Mouse (Mus musculus): ENCODE measurements at regions not wholly inside any gene's neighbourhood (a gene's known extent, or its start where the extent isn't known, plus 50 kb on each side); places are given as distances from the start of the nearest gene placed in this dataset.

DNA sequence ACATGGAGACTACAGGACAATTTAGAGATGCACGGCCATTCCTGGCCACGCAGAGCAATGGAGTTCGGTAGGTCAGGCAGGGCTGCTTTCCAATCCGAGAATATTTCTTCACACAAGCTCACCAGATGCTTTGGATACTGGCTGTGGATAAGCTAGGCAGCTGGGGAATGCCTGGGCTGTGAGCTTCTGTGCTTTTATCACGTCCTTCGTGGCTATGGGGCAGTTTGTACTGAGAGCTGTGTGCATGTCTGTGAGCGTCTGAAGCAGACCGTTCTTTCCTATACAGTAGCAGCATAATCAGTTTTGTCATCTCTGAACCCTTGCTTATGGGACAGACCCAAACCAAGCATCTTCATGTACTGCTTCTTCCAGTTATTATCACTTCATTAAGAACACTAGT, 307.9 kb upstream of the Dach1 start:
- DNase-seq = no peak

DNA sequence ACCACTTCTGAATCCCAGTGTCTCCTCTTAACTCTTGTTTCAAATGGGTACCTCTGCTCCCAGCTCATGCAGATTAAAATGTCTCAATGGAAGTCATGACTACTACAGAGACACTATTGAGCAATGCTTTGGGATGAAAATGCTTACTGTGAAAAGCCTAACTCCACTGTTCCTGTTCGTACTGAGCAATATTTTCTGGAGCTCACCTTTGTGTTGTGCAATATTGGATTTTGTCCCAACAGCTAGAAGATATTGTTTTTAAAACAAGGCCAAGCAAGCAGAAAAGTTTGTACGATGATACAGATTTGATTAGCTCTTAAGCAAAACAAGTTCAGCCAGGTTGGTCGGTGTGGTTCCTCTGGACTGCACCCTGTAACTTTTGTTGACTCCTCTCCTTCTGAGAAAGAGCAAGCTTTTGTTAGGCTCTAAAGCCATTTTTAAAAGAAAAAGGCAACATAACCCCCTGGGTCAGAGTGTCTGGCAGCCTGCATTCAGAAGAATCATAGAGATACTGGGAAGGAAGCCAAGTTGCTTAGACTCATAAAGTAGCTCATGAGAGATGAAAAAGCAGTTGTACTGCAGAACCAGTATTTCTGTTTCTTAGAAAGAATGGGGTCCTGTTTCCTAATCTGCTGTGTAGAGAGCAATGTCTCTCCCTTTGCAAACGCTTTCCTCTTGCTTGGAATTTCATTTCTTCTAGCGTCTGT, 302.4 kb upstream of the Dach1 start:
- DNase-seq = no peak

DNA sequence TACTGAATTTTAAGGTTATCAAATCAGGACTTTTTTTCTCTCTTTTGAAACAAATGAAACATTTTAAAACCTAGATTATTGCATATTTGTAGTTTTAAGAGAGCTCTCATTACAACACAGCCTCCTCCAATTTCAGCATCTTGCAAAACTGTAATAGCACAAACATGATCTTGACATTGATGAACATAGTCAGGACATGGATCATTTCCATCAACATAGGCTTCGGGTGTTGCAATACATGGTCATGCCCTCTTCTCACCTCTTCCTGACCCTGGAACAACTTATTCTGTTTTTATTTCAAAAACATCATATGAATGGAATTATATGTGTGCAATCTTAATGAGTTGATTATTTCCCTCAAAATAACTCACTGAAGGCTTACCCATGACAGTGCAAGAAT, 284.9 kb upstream of the Dach1 start:
- DNase-seq = no peak

DNA sequence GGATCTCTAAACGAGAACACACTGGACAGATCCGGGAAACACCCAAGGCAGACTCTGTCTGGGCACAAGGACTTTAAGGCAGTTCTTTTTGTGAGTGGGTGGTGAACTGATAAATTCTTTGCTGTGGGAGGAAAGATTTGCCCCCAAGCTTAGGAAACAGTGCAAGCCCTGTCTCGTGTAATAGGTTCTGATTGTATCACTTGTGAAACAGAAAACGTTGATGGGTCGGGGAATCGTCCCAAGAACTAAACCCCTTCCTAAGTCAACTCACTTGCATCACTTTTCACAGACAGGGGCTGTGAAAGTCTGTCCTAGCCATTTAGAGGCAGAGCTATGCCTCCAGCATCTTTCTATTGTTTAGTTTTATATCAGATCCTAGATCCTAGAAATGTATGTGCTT, 282.6 kb upstream of the Dach1 start:
- DNase-seq = no peak

DNA sequence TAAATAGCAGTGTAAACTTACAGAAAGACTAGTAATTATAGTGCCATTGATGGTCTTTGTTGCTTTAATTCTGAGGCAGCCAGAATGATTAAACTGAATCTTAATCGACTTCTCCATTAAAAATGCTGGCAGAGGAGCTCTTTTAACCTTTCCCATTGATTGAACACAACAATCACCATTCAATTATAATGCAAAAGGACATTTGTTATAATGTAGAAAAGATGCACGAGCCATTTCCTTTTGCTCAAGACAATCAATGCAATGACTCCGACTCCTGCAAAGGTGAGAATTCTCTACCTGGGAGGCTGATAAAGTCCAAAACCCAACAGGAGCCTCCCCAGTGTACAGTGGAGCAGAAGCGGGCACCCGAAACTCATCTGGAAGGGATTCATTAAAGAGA, 280.0 kb upstream of the Dach1 start:
- no peak for DNase-seq

DNA sequence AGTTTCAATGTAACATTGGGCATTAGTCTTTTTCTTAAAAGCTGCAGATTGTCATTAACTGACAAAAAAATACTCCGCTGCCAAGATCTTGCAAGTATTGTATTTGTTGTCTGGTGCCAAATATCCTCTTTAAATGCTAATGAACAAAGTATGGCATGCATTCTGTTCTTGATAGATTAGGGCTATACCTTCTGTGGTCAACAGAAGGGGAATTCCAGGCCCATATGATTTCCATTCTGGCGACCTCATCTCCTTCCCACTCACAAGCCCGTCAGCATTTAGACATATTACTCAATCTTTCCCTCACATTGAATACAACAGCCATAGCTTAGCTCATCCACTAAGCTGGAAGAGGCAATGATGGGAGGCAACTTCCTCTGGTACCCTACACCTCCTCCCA, 272.8 kb upstream of the Dach1 start:
- no peak for DNase-seq

DNA sequence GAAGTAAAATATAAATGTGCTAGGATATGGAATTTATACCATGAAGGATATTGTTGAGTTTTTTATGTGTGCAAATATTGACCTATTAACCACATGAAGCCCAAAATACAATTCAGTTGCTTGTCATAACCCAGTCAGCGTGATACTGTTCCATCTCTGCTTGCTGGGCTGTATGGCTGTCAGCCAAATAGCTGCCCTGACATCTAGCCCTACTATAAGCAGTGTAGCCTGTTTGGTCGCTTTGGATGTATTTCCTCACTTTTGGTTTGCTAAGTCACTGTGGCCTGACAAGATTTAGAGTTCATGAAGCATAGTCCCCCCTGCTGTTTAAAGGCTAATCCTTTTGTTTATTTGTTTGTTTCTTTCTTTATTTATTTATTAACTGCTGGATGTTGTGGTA, 272.4 kb upstream of the Dach1 start:
- no peak for DNase-seq

DNA sequence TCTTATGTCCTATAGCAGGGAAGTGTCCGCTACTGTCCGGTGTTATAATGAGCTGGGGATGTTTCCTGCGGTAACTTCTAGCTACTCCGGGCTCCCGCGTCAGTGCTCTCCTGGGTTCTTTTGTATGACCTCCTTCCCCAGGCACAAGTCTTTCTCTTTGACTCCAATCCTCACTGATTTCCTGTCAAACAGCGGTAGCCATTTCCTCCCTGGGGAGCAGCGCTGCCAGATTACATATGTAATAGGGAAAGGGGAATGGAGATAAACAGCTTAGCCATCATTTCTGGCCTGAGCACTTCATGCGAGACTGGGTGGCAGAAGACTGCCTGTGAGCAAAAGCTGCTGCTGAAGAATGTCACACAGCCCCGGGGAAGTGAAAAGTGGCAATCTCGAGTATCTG, 262.4 kb upstream of the Dach1 start:
- DNase-seq = no peak

DNA sequence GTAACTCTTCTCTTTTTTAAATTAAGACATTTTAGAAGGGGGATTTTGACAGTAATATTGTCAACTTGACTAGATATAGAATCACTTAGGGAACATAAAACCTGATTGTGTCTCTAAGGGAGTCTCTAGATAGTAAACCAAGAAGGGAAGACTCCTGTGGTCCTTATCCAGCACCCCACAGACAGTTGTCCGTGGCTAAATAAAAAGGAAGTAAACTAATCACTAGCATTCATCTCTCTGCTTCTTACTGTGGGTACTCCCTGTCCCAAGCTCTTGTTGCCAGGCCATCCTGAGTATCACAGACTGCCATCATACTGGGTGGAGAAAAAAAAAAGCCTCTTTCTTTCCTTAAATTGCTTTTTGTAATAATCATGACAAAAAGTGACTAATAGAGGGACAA, 248.2 kb upstream of the Dach1 start:
- DNase-seq = no peak

DNA sequence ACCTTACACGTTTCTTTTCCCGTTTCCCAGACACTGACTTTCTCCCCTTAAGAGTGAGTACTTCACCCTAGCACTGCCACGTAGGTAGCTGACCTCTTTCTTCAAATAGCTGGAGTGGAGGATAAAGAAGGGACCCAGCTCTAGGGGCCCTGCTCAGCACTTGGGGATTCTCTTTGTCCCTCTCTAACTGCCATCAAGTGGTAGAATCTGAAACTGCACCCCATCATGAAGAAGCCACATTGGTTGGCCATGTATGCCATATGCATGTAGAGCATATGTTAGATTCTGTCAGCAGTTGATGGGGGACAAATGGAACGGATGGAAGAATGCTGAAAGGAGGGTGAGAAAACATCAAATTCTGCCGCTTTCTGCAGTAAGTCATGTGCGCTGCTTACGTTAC, 244.6 kb upstream of the Dach1 start:
- DNase-seq = peak; percentile 3

DNA sequence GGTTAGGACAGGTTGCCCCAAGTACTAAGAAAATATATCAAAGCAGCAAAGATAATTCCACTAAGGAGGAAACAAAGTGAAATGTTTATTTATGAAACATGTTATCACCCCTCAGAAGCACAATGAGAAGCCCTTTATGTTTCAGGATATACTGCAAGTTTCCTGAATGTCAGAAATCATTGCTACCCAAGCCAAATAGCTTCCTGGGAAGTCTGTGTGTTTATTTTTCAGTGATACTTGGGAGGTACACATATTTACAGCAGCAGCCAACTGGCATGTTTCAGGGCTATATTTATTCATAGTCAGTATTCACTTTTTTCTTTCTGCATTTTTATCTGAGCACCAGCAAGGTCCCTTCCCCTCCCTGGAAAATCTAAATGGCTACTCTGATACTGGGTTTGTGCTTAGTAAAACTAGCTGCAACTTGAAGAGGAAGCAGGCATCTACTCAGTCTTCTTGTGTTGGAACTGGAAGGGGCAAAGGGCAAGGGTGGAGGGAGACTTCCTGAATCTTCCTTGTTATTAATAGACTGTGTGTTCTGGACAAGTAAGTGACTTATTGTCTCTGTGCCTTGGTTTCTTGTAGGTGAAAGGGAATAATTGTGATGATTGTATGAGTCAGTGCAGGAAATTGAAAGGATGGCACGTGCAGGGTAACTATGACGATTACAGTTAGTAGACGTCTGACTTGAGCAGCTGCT, 236.5 kb upstream of the Dach1 start:
- DNase-seq = no peak

DNA sequence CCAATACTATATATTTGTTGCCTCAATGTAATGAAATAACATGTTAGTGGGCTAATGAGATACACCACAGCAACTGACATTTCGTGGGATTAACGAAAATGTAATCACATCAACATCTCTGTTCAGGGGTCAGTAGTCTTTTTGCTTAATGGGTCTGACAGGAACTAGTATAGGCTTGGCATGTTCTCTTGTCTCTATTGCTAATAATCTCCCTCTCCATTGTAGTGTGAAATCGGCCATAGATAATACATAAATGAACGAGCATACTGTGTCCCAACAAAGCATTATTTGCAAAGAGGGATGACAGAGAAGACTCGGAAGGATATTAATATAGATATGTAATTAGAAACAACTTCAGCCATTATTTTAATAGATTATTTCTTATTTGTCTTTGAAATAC, 234.5 kb upstream of the Dach1 start:
- no peak for DNase-seq

DNA sequence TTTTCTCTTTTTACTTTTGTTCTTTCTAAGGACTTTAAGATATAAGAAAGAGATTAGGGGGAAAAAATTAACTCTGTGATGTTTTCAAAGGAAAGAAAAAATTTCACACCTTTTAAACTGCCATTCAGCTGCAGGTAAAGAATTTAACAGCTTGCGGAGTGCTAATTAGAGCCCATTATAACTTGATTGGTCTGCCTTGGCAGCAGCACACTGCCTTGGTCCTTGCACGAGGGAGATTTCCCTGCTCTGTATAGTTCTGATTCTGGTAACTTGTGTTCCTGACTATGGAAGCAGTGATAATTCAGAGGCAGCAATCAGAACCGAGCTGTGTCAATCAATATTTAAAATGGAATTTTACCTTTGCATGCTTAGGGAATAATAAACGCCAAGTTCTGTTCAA, 218.3 kb upstream of the Dach1 start:
- DNase-seq = no peak
